Mouse (Mus musculus): ENCODE data around the gene Fos. TPM values are rescaled to one million over a fixed set of nuclear protein-coding genes. Genes with fewer than 3 reads are reported as not detected.

Gene Fos
- polyA plus RNA-seq, 1 experiment from 2014 or later, result 2.0 TPM

- Histone ChIP-seq H3K9ac (replicated peaks) (no peak overlapping the region), H3K27ac (no peak overlapping the region), H3K9me3 (no peaks in the 10 kb centered on the region), H3K36me3 (no peaks in the 10 kb centered on the region), H3K27me3 (no peaks in the 10 kb centered on the region), H3K4me2 (0 out of 2 replicates have a peak overlapping the region, but pooled peaks have one; percentile 6), H3K4me3 (replicated peaks) (no peak overlapping the region), H3K4me1 (replicated peaks) (peaks cover 14% of the 10 kb centered on the region)
- 49% methylated on average over 6 of the region's 6 CpGs for WGBS
- ATAC-seq (ENCODE audit: insufficient number of reproducible peaks, insufficient read depth, low FRiP score, low TSS enrichment, low read depth), result no peak
These were observed 29.0 kb upstream of the Fos start for GRCm38 (mm10) chr12:85444646-85445045.

GRCm38 (mm10) chr12:85447009-85447408 lies 26.7 kb upstream of the Fos start:
- Histone ChIP-seq H3K4me1 (replicated peaks) (peaks cover 20% of the 10 kb centered on the region), H3K9me3 (no peaks in the 10 kb centered on the region), H3K27ac (no peak overlapping the region), H3K4me2 (no peak overlapping the region), H3K9ac (replicated peaks) (no peak overlapping the region), H3K27me3 (no peaks in the 10 kb centered on the region), H3K4me3 (replicated peaks) (no peak overlapping the region), H3K36me3 (no peaks in the 10 kb centered on the region)
- whole genome bisulfite sequencing, result 73% methylated on average over 6 of the region's 6 CpGs
- ATAC-seq (ENCODE audit: insufficient number of reproducible peaks, insufficient read depth, low FRiP score, low TSS enrichment, low read depth), result no peak

GRCm38 (mm10) chr12:85447490-85447889 lies 26.2 kb upstream of the Fos start:
- no peaks in the 10 kb centered on the region for H3K36me3 ChIP-seq
- H3K27ac ChIP-seq, result no peak overlapping the region
- ATAC-seq (ENCODE audit: insufficient number of reproducible peaks, insufficient read depth, low FRiP score, low TSS enrichment, low read depth), result no peak
- no peak overlapping the region for H3K4me2 ChIP-seq
- no peak overlapping the region for H3K4me3 ChIP-seq (replicated peaks)
- 72% methylated on average over 4 of the region's 4 CpGs for WGBS
- no peaks in the 10 kb centered on the region for H3K9me3 ChIP-seq
- peaks cover 24% of the 10 kb centered on the region for H3K4me1 ChIP-seq (replicated peaks)
- H3K9ac ChIP-seq (replicated peaks), result no peak overlapping the region
- no peaks in the 10 kb centered on the region for H3K27me3 ChIP-seq

- 89% methylated on average over 1 of the region's 1 CpGs for WGBS
- Histone ChIP-seq H3K9ac (replicated peaks) (no peak overlapping the region), H3K27me3 (no peaks in the 10 kb centered on the region), H3K36me3 (no peaks in the 10 kb centered on the region), H3K4me1 (replicated peaks) (peaks cover 24% of the 10 kb centered on the region), H3K4me3 (replicated peaks) (no peak overlapping the region), H3K9me3 (no peaks in the 10 kb centered on the region), H3K27ac (no peak overlapping the region), H3K4me2 (no peak overlapping the region)
- ATAC-seq (ENCODE audit: insufficient number of reproducible peaks, insufficient read depth, low FRiP score, low TSS enrichment, low read depth), result no peak
These were observed 24.2 kb upstream of the Fos start for GRCm38 (mm10) chr12:85449478-85449877.

GRCm38 (mm10) chr12:85451693-85452491 lies 21.8 kb upstream of the Fos start:
- H3K27ac ChIP-seq, result no peak overlapping the region
- H3K36me3 ChIP-seq, result no peaks in the 10 kb centered on the region
- no peak overlapping the region for H3K9ac ChIP-seq (replicated peaks)
- H3K4me1 ChIP-seq (replicated peaks), result peaks cover 36% of the 10 kb centered on the region
- H3K4me2 ChIP-seq, result peak overlapping the region; percentile 4; the same call in 1 of the 2 replicates
- H3K9me3 ChIP-seq, result no peaks in the 10 kb centered on the region
- WGBS, result 39% methylated on average over 22 of the region's 22 CpGs
- ATAC-seq (ENCODE audit: insufficient number of reproducible peaks, insufficient read depth, low FRiP score, low TSS enrichment, low read depth), result no peak
- H3K4me3 ChIP-seq (replicated peaks), result no peak overlapping the region
- H3K27me3 ChIP-seq, result no peaks in the 10 kb centered on the region

- no peaks in the 10 kb centered on the region for H3K36me3 ChIP-seq
- no peaks in the 10 kb centered on the region for H3K27me3 ChIP-seq
- peak overlapping the region; percentile 90 for H3K27ac ChIP-seq
- 1% methylated on average over 44 of the region's 44 CpGs for WGBS
- peak overlapping the region; percentile 48 for H3K4me3 ChIP-seq (replicated peaks)
- peak overlapping the region; percentile 76 for H3K4me2 ChIP-seq
- H3K4me1 ChIP-seq (replicated peaks), result peaks cover 43% of the 10 kb centered on the region
- no peaks in the 10 kb centered on the region for H3K9me3 ChIP-seq
- ATAC-seq (ENCODE audit: insufficient number of reproducible peaks, insufficient read depth, low FRiP score, low TSS enrichment, low read depth), result peak; percentile 98
- peak overlapping the region; percentile 57 for H3K9ac ChIP-seq (replicated peaks)
These were observed 18.3 kb upstream of the Fos start for GRCm38 (mm10) chr12:85455065-85456058.

GRCm38 (mm10) chr12:85456276-85456675 lies 17.4 kb upstream of the Fos start:
- H3K9me3 ChIP-seq, result no peaks in the 10 kb centered on the region
- peak overlapping the region; percentile 76; the same call in 1 of the 2 replicates for H3K4me2 ChIP-seq
- no peak overlapping the region for H3K4me3 ChIP-seq (replicated peaks)
- 54% methylated on average over 4 of the region's 4 CpGs for WGBS
- no peak overlapping the region for H3K9ac ChIP-seq (replicated peaks)
- H3K4me1 ChIP-seq (replicated peaks), result peaks cover 43% of the 10 kb centered on the region
- peak overlapping the region; percentile 90; the same call in 1 of the 2 replicates for H3K27ac ChIP-seq
- H3K27me3 ChIP-seq, result no peaks in the 10 kb centered on the region
- ATAC-seq (ENCODE audit: insufficient number of reproducible peaks, insufficient read depth, low FRiP score, low TSS enrichment, low read depth), result no peak
- no peaks in the 10 kb centered on the region for H3K36me3 ChIP-seq

GRCm38 (mm10) chr12:85456966-85457505 lies 16.7 kb upstream of the Fos start:
- no peak overlapping the region for H3K4me3 ChIP-seq (replicated peaks)
- H3K9ac ChIP-seq (replicated peaks), result no peak overlapping the region
- H3K4me1 ChIP-seq (replicated peaks), result peaks cover 42% of the 10 kb centered on the region
- H3K4me2 ChIP-seq, result no peak overlapping the region
- no peaks in the 10 kb centered on the region for H3K36me3 ChIP-seq
- no peaks in the 10 kb centered on the region for H3K9me3 ChIP-seq
- H3K27ac ChIP-seq, result no peak overlapping the region
- H3K27me3 ChIP-seq, result no peaks in the 10 kb centered on the region
- WGBS, result 42% methylated on average over 13 of the region's 13 CpGs
- no peak for ATAC-seq (ENCODE audit: insufficient number of reproducible peaks, insufficient read depth, low FRiP score, low TSS enrichment, low read depth)

- no peaks in the 10 kb centered on the region for H3K27me3 ChIP-seq
- H3K27ac ChIP-seq, result 0 out of 2 replicates have a peak overlapping the region, but pooled peaks have one; percentile 23
- H3K9ac ChIP-seq (replicated peaks), result no peak overlapping the region
- 70% methylated on average over 4 of the region's 4 CpGs for WGBS
- H3K4me3 ChIP-seq (replicated peaks), result no peak overlapping the region
- no peak for ATAC-seq (ENCODE audit: insufficient number of reproducible peaks, insufficient read depth, low FRiP score, low TSS enrichment, low read depth)
- H3K36me3 ChIP-seq, result no peaks in the 10 kb centered on the region
- peaks cover 38% of the 10 kb centered on the region for H3K4me1 ChIP-seq (replicated peaks)
- no peaks in the 10 kb centered on the region for H3K9me3 ChIP-seq
- H3K4me2 ChIP-seq, result no peak overlapping the region
These were observed 13.9 kb upstream of the Fos start for GRCm38 (mm10) chr12:85459820-85460219.

- Histone ChIP-seq H3K27me3 (no peaks in the 10 kb centered on the region; the same call in 1 of the 2 replicates), H3K27ac (no peak overlapping the region), H3K9ac (replicated peaks) (no peak overlapping the region), H3K36me3 (no peaks in the 10 kb centered on the region), H3K4me2 (no peak overlapping the region), H3K9me3 (no peaks in the 10 kb centered on the region), H3K4me1 (replicated peaks) (peaks cover 21% of the 10 kb centered on the region), H3K4me3 (replicated peaks) (no peak overlapping the region)
- no peak for ATAC-seq (ENCODE audit: insufficient number of reproducible peaks, insufficient read depth, low FRiP score, low TSS enrichment, low read depth)
- 64% methylated on average over 21 of the region's 21 CpGs for WGBS
These were observed 11.6 kb upstream of the Fos start for GRCm38 (mm10) chr12:85461913-85462663.
